Mouse (Mus musculus) kidney, postnatal 0 days (tissue): ENCODE measurements around the gene Clip2. TPM values are rescaled to one million over a fixed set of nuclear protein-coding genes. Genes with fewer than 3 reads are reported as not detected.
"Not testable (repeated sequence)": the region's sequence is repeated elsewhere in the genome, so short reads cannot be mapped to it uniquely, and the experiment has no call there.

ENCODE experiments used
- ATAC-seq: fragments of 200-750 bp; cut with Nextera tagmentation; replicated peaks from 2 replicates; pipeline ENCODE4 v1.8.0; 2017; ENCODE audit warnings: low read depth, moderate number of reproducible peaks, moderate TSS enrichment, moderate library complexity; ENCODE audit not compliant: low FRiP score
- DNase-seq: peaks from one replicate; pipeline ENCODE4 v3.0.0-alpha.2; 2016; ENCODE audit warnings: low spot score
- H3K27ac ChIP-seq: fragments of 300-500 bp; sonication (generic); 2 replicates; pipeline ENCODE4 v1.5.1; 2014; ENCODE audit warnings: mild to moderate bottlenecking
- H3K27me3 ChIP-seq: fragments of 300-500 bp; sonication (generic); 2 replicates; pipeline ENCODE4 v1.6.1; 2014; ENCODE audit warnings: low read length, mixed read lengths; ENCODE audit not compliant: insufficient read depth
- H3K36me3 ChIP-seq: fragments of 300-500 bp; sonication (generic); 2 replicates; pipeline ENCODE4 v1.6.1; 2014; ENCODE audit warnings: low read length, mixed read lengths; ENCODE audit not compliant: insufficient read depth
- H3K4me1 ChIP-seq: fragments of 300-500 bp; sonication (generic); replicated peaks from 2 replicates; pipeline ENCODE4 v1.6.1; 2014; ENCODE audit warnings: antibody characterized with exemption, low read length, mixed read lengths; ENCODE audit not compliant: insufficient read depth
- H3K4me2 ChIP-seq: fragments of 300-500 bp; sonication (generic); 2 replicates; pipeline ENCODE4 v1.6.1; 2014; ENCODE audit warnings: mild to moderate bottlenecking, low read length, moderate library complexity, mixed read lengths
- H3K4me3 ChIP-seq: fragments of 300-500 bp; sonication (generic); replicated peaks from 2 replicates; pipeline ENCODE4 v1.5.1; 2014; ENCODE audit warnings: low read depth, low read length
- H3K9ac ChIP-seq: fragments of 300-500 bp; sonication (generic); 2 replicates; pipeline ENCODE4 v1.6.1; 2014; ENCODE audit warnings: low read depth, low read length
- H3K9me3 ChIP-seq: fragments of 300-500 bp; sonication (generic); replicated peaks from 2 replicates; pipeline ENCODE4 v1.6.1; 2016; ENCODE audit warnings: low read length, inconsistent platforms, mixed read lengths
- CTCF ChIP-seq: IDR thresholded peaks from 2 replicates; pipeline ENCODE4 v1.5.1; 2016; ENCODE audit warnings: antibody characterized with exemption, low read depth, mild to moderate bottlenecking, moderate library complexity
- WGBS: fragments of 180-500 bp; shearing (Covaris S2); extraction: QIAGEN DNeasy Blood & Tissue Kit; methylation state at CpG from one replicate; pipeline ENCODE4 v1.1.7; 2014; 5-methylcytosine and 5-hydroxymethylcytosine counted together
- polyA plus RNA-seq: library from polyadenylated mRNA; unstranded; fragments of >200 nt; fragmentation: Nextera tagmentation; extraction: Ambion mirVana; gene quantifications from 2 replicates; pipeline ENCODE4 v1.2.1, GENCODE M21; 2015

The Clip2 gene
- polyA plus RNA-seq, 1 experiment from 2014 or later = 3.3 TPM

DNA sequence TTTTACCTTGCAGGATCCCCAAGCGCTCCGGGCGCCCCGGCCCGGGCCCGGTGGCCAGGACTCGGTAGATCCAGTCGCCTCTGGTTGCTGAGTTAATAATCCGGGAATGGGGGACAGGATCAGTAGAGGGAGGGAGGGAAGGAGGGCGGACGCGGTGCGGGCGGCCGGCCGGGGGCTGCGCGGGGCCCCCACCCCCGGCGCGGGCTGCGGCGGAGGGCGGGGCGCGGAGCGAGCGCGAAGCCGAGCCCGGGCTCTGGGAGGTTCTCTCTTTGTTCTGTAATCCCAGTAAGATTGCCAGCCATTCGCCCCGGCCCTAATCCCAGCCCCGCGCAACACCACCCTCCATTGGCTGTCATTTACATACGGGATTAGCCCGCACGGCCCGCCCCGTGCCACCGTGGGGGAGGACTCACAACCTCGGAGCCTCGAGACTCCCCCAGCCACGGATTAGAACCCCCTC lies 95.7 kb downstream of the Clip2 start, which contains the start of gene Gtf2ird1:
Gtf2ird1 (minus strand) TSS at position 214 of the 460 bp plus-strand sequence.
- under 1% methylated on average over 37 of the region's 44 CpGs for WGBS
- ATAC-seq (peak; percentile 78), DNase-seq (peak; percentile 85)
- H3K9ac ChIP-seq = peak within 1 kb of the TSS; percentile 84
- no peak for TF ChIP-seq CTCF
- H3K4me2 ChIP-seq = peak within 1 kb of the TSS; percentile 88
- no peaks in the 10 kb centered on the region for H3K9me3 ChIP-seq
- peak within 1 kb of the TSS; percentile 90 for H3K27ac ChIP-seq
- H3K27me3 ChIP-seq = no peaks in the 10 kb centered on the region
- H3K4me3 ChIP-seq = peak within 1 kb of the TSS; percentile 76
- peaks cover 10% of the 10 kb centered on the region; the same call in 1 of the 2 replicates for H3K4me1 ChIP-seq
- H3K36me3 ChIP-seq = 0 out of 2 replicates have a peak, but pooled peaks cover 5% of the 10 kb centered on the region

DNA sequence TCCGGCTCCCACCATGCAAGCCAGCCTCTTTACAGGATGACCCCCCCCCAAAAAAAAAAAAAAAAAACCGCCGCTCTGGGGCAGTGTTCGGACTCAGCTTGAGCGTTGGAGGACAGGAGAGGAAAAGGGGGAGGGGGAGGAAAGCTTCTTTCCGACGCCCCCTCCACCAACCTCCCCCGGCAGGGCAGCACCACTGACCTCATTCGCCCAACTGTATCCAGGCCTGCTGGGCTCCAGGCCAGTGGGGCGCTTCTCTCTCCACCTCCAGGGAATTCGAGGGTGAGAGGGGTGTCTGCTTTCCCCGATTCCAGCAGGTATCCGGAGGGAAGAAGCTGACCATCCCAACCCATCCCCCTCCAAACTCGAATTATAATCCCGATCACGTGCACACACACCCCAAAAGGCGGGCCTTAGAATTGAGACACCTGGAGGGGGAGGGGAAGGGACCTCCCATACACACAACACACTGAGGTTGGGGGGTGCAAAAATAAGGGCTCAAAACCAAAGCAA lies 96.3 kb downstream of the Clip2 start:
- H3K36me3 ChIP-seq = 0 out of 2 replicates have a peak, but pooled peaks cover 5% of the 10 kb centered on the region
- no peaks in the 10 kb centered on the region for H3K9me3 ChIP-seq
- H3K27me3 ChIP-seq = no peaks in the 10 kb centered on the region
- peak overlapping the region; percentile 76 for H3K4me3 ChIP-seq
- H3K4me1 ChIP-seq = peaks cover 10% of the 10 kb centered on the region; the same call in 1 of the 2 replicates
- ATAC-seq (peak; percentile 59), DNase-seq (peak; percentile 81)
- H3K9ac ChIP-seq = peak overlapping the region; percentile 84
- peak overlapping the region; percentile 88 for H3K4me2 ChIP-seq
- WGBS = under 1% methylated on average over 17 of the region's 17 CpGs
- no peak for TF ChIP-seq CTCF
- H3K27ac ChIP-seq = peak overlapping the region; percentile 90

DNA sequence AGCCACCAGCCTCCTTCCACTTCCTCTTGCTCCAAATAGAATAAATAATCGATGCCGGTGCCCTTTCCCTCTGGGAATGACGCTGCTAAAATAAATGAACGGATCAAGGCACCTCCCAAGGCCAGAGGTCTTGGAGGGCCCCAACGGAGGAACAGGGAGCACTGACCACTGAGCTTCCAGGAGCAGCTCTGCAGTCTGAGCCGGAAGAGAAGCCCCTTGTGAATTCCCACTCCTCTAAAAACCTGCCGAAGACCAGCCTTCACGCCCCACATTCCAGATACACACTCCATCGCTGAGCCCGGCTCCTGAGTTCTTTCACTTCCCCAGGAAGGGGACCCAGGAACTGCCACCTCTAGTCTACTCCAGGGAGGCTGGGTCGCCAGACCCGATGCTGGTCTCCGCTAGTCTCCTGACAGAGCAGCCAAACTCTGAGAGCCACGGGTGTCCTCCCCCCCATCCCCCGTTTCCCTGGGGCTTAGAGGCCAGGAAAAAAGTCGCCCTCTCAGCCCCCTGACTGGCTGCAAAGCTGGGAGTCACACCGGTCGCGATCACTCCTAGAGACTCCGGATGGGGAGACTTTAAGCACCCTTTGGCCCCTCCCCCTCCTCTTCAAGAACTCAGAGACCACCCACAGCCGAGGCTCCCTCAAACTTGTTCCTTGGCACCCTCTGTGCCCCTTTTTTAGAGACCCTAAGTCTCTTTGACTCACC lies 96.9 kb downstream of the Clip2 start:
- Histone ChIP-seq H3K36me3 (0 out of 2 replicates have a peak, but pooled peaks cover 5% of the 10 kb centered on the region), H3K27me3 (no peaks in the 10 kb centered on the region), H3K4me1 (peaks cover 10% of the 10 kb centered on the region; the same call in 1 of the 2 replicates), H3K4me3 (peak overlapping the region; percentile 76), H3K4me2 (peak overlapping the region; percentile 88), H3K27ac (peak overlapping the region; percentile 90), H3K9ac (peak overlapping the region; percentile 84), H3K9me3 (no peaks in the 10 kb centered on the region)
- ATAC-seq (peak; percentile 52), DNase-seq (peak; percentile 86)
- under 1% methylated on average over 21 of the region's 21 CpGs for WGBS
- no peak for TF ChIP-seq CTCF

DNA sequence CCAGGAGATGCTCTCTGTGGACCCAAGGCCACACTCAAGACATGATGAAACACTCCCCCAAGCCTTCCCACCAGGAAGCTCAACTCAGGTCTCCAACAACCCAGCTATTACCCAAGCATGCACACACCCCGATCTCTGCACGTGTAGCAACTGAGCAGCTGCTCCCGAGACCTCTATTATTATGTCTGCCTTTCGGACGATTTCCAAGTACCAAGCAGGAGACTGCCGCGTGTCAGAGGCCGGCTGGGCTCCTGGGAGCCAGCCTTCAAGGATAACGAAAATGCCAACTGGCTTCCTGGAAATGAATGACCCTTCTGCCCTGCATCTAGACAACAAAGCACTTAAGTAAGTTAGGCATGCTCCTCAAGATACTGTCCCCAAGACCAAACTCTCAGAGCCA lies 97.8 kb downstream of the Clip2 start:
- peak; percentile 19 for DNase-seq
- H3K27ac ChIP-seq = peak overlapping the region; percentile 90

DNA sequence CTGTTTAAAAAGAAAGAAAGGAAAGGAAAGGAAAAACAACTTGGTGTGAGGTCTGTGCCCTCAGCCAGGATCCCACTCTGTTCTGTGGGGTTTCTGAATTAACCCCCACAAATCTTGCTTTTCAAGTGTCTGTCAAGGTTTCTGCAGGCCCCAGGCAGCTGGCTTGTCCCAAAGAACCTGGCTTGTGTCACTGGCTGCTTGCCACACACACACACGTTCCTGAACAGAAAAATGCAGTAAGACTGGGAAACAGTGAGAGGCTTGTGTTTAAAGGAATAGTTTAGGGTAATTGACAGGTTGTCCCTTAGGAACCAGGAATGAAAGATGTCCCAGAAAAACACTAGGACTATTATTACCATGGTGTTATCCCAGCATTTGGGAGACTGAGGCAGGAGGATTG lies 98.7 kb downstream of the Clip2 start:
- no peak overlapping the region for H3K27ac ChIP-seq

More for the DNA sequence above, 97.8 kb downstream of the Clip2 start:
- H3K9me3 ChIP-seq = no peaks in the 10 kb centered on the region
- 0 out of 2 replicates have a peak, but pooled peaks cover 5% of the 10 kb centered on the region for H3K36me3 ChIP-seq
- H3K9ac ChIP-seq = no peak overlapping the region; the same call in 1 of the 2 replicates
- peak overlapping the region; percentile 88 for H3K4me2 ChIP-seq
- H3K4me1 ChIP-seq = peaks cover 10% of the 10 kb centered on the region; the same call in 1 of the 2 replicates
- H3K27me3 ChIP-seq = no peaks in the 10 kb centered on the region
- peak overlapping the region; percentile 76; the same call in 1 of the 2 replicates for H3K4me3 ChIP-seq
- no peak for TF ChIP-seq CTCF
- no peak for ATAC-seq
- WGBS = 27% methylated on average over 9 of the region's 9 CpGs

DNA sequence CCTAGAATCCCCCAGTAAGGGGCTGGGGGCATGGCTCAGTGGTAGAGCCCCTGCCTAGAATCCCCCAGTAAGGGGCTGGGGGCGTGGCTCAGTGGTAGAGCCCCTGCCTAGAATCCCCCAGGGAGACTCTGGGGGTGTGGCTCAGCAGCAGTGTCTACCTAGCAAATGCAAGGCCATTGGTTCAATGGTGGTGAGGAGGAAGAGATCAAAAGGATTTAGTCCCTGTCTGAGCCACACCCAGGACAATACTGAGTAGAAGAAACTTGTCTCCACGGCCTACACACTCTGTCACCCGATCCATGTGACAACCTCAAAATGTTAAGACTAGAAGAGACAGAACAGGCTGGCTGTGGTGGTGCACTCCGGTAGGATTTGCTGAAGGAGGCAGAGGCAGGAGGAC lies 105.5 kb downstream of the Clip2 start:
- DNase-seq, H3K27me3 ChIP-seq, H3K36me3 ChIP-seq, H3K27ac ChIP-seq, H3K4me3 ChIP-seq, H3K9ac ChIP-seq, H3K9me3 ChIP-seq, H3K4me2 ChIP-seq, ATAC-seq: not testable (repeated sequence)
- WGBS = 86% methylated on average over 4 of the region's 4 CpGs
- H3K4me1 ChIP-seq = peaks cover 14% of the 10 kb centered on the region

More for the DNA sequence above, 98.7 kb downstream of the Clip2 start:
- DNase-seq (peak; percentile 21), ATAC-seq (no peak)
- Histone ChIP-seq H3K9me3 (no peaks in the 10 kb centered on the region), H3K4me2 (no peak overlapping the region), H3K4me1 (peaks cover 10% of the 10 kb centered on the region; the same call in 1 of the 2 replicates), H3K9ac (no peak overlapping the region), H3K4me3 (no peak overlapping the region), H3K27me3 (no peaks in the 10 kb centered on the region), H3K36me3 (0 out of 2 replicates have a peak, but pooled peaks cover 5% of the 10 kb centered on the region)
- WGBS = 24% methylated on average over 1 of the region's 1 CpGs
- no peak for TF ChIP-seq CTCF
